Mouse (Mus musculus) testis, adult 2 months (tissue): ENCODE measurements around the gene Tgm5. TPM values are rescaled to one million over a fixed set of nuclear protein-coding genes. Genes with fewer than 3 reads are reported as not detected.

ENCODE experiments used
- H3K27ac ChIP-seq: fragments of 200-500 bp; 2 replicates; pipeline ENCODE4 v1.5.1; 2012; ENCODE audit warnings: low read depth, low read length; ENCODE audit not compliant: control insufficient read depth, insufficient read depth
- H3K27me3 ChIP-seq: fragments of 200-500 bp; 2 replicates; pipeline ENCODE4 v1.6.1; 2012; ENCODE audit warnings: mild to moderate bottlenecking, low read length, moderate library complexity; ENCODE audit not compliant: control insufficient read depth, insufficient read depth
- H3K36me3 ChIP-seq: fragments of 200-500 bp; 2 replicates; pipeline ENCODE4 v1.6.1; 2012; ENCODE audit warnings: mild to moderate bottlenecking, low read length; ENCODE audit not compliant: control insufficient read depth, insufficient read depth
- H3K4me1 ChIP-seq: fragments of 200-500 bp; 2 replicates; pipeline ENCODE4 v1.6.1; 2012; ENCODE audit warnings: low read length; ENCODE audit not compliant: control insufficient read depth, insufficient read depth
- H3K4me3 ChIP-seq: fragments of 200-500 bp; 2 replicates; pipeline ENCODE4 v1.5.1; 2012; ENCODE audit warnings: low read depth, mild to moderate bottlenecking, low read length, moderate library complexity, mixed read lengths; ENCODE audit not compliant: control insufficient read depth
- CTCF ChIP-seq: fragments of 200-500 bp; IDR thresholded peaks from 2 replicates; pipeline ENCODE4 v1.5.1; 2012; ENCODE audit warnings: low read depth, mild to moderate bottlenecking, inconsistent platforms, low read length, moderate library complexity; ENCODE audit not compliant: control insufficient read depth, insufficient read depth, insufficient replicate concordance
- POLR2A ChIP-seq: fragments of 200-500 bp; IDR thresholded peaks from 2 replicates; pipeline ENCODE4 v1.6.1; 2012; ENCODE audit warnings: low read depth, mild to moderate bottlenecking, inconsistent platforms, low read length, moderate library complexity; ENCODE audit not compliant: control insufficient read depth
- polyA plus RNA-seq: library from polyadenylated mRNA; depleted of rRNA; stranded (reverse); fragments of >200 nt; gene quantifications from 2 replicates; pipeline ENCODE4 v1.2.3, GENCODE M21; 2012

Tgm5 gene
- polyA plus RNA-seq, 1 experiment = not detected

- Histone ChIP-seq H3K4me3 (no peak overlapping the region), H3K4me1 (no peaks in the 10 kb centered on the region), H3K27ac (no peak overlapping the region), H3K27me3 (no peaks in the 10 kb centered on the region), H3K36me3 (no peaks in the 10 kb centered on the region)
- TF ChIP-seq CTCF (no peak), POLR2A (no peak)
Measured at GRCm38 (mm10) chr2:121067116-121067515, 18.5 kb downstream of the Tgm5 start.

- H3K4me3 ChIP-seq = no peak overlapping the region
- H3K27me3 ChIP-seq = no peaks in the 10 kb centered on the region
- no peaks in the 10 kb centered on the region for H3K4me1 ChIP-seq
- no peaks in the 10 kb centered on the region for H3K36me3 ChIP-seq
- TF ChIP-seq POLR2A (no peak), CTCF (no peak)
- H3K27ac ChIP-seq = no peak overlapping the region
Measured at GRCm38 (mm10) chr2:121061315-121061714, 24.3 kb downstream of the Tgm5 start.

- no peaks in the 10 kb centered on the region for H3K4me1 ChIP-seq
- H3K27ac ChIP-seq = no peak overlapping the region
- TF ChIP-seq CTCF (no peak), POLR2A (no peak)
- H3K27me3 ChIP-seq = no peaks in the 10 kb centered on the region
- H3K4me3 ChIP-seq = no peak overlapping the region
- no peaks in the 10 kb centered on the region for H3K36me3 ChIP-seq
Measured at GRCm38 (mm10) chr2:121057997-121058396, 27.6 kb downstream of the Tgm5 start.

GRCm38 (mm10) chr2:121055915-121056314 is 29.7 kb downstream of the Tgm5 start:
- Histone ChIP-seq H3K4me3 (no peak overlapping the region), H3K27me3 (no peaks in the 10 kb centered on the region), H3K4me1 (no peaks in the 10 kb centered on the region), H3K36me3 (no peaks in the 10 kb centered on the region), H3K27ac (no peak overlapping the region)
- TF ChIP-seq POLR2A = no peak
- TF ChIP-seq CTCF = no peak

- H3K27ac ChIP-seq = no peak overlapping the region
- no peaks in the 10 kb centered on the region for H3K36me3 ChIP-seq
- TF ChIP-seq CTCF = no peak
- TF ChIP-seq POLR2A = no peak
- H3K4me3 ChIP-seq = no peak overlapping the region
- H3K27me3 ChIP-seq = no peaks in the 10 kb centered on the region
- H3K4me1 ChIP-seq = no peaks in the 10 kb centered on the region
Measured at GRCm38 (mm10) chr2:121054060-121054459, 31.6 kb downstream of the Tgm5 start.

- H3K4me3 ChIP-seq = no peak overlapping the region
- H3K36me3 ChIP-seq = no peaks in the 10 kb centered on the region
- no peaks in the 10 kb centered on the region for H3K27me3 ChIP-seq
- H3K4me1 ChIP-seq = no peaks in the 10 kb centered on the region
- no peak overlapping the region for H3K27ac ChIP-seq
- TF ChIP-seq POLR2A = no peak
- no peak for TF ChIP-seq CTCF
Measured at GRCm38 (mm10) chr2:121052176-121052575, 33.5 kb downstream of the Tgm5 start.

GRCm38 (mm10) chr2:121045653-121046052 is 40.0 kb downstream of the Tgm5 start:
- no peak overlapping the region for H3K4me3 ChIP-seq
- H3K27me3 ChIP-seq = no peaks in the 10 kb centered on the region
- no peaks in the 10 kb centered on the region for H3K4me1 ChIP-seq
- no peaks in the 10 kb centered on the region for H3K36me3 ChIP-seq
- TF ChIP-seq POLR2A (no peak), CTCF (no peak)
- H3K27ac ChIP-seq = no peak overlapping the region

GRCm38 (mm10) chr2:121041098-121041497 is 44.5 kb downstream of the Tgm5 start:
- H3K27ac ChIP-seq = no peak overlapping the region
- H3K4me3 ChIP-seq = no peak overlapping the region
- H3K4me1 ChIP-seq = no peaks in the 10 kb centered on the region
- H3K27me3 ChIP-seq = no peaks in the 10 kb centered on the region
- H3K36me3 ChIP-seq = no peaks in the 10 kb centered on the region
- TF ChIP-seq CTCF (no peak), POLR2A (no peak)
